Mouse (Mus musculus) MEL (cell line): ENCODE results near the gene Med13l. TPM values are rescaled to one million over a fixed set of nuclear protein-coding genes. Genes with fewer than 3 reads are reported as not detected.
A peak's percentile ranks its signal among the peaks of the same experiment; 100 is the strongest.

Experiments used
- DNase-seq: peaks from one replicate; pipeline ENCODE4 v3.0.0; 2011; ENCODE audit warnings: low read depth, low spot score
- H3K27ac ChIP-seq: 2 replicates; pipeline ENCODE4 v1.5.1; 2012; ENCODE audit warnings: low read depth, mild to moderate bottlenecking, control low read depth, low read length, moderate library complexity; ENCODE audit not compliant: control insufficient read depth
- H3K27me3 ChIP-seq, 2 experiments: fragments of 150-350 bp in 1 of 2; sonication (generic) in 1 of 2; 2 replicates each; pipeline ENCODE4 v1.6.1; 2012; ENCODE audit warnings: low read length in 2 of 2, mild to moderate bottlenecking in 2 of 2, improper control_type of control experiment in 1 of 2, moderate library complexity in 1 of 2; ENCODE audit not compliant: insufficient read depth in 2 of 2, control insufficient read depth in 1 of 2
- H3K36me3 ChIP-seq, 2 experiments: 2 replicates each; pipeline ENCODE4 v1.6.1; 2012 to 2014; ENCODE audit warnings: low read length in 2 of 2, improper control_type of control experiment in 1 of 2, inconsistent platforms in 1 of 2, mild to moderate bottlenecking in 1 of 2; ENCODE audit not compliant: insufficient read depth in 2 of 2, control insufficient read depth in 1 of 2
- H3K4me1 ChIP-seq, 2 experiments: fragments of 150-350 bp in 1 of 2; sonication (generic) in 1 of 2; 2 replicates each; pipeline ENCODE4 v1.6.1; 2012; ENCODE audit warnings: low read length in 2 of 2, improper control_type of control experiment in 1 of 2, mild to moderate bottlenecking in 1 of 2; ENCODE audit not compliant: insufficient read depth in 2 of 2, control insufficient read depth in 1 of 2
- H3K4me3 ChIP-seq, 2 experiments: fragments of 150-350 bp in 1 of 2; sonication (generic) in 1 of 2; 2 replicates each; pipeline ENCODE4 v1.5.1; 2012; ENCODE audit warnings: low read depth in 2 of 2, low read length in 2 of 2, mild to moderate bottlenecking in 2 of 2, moderate library complexity in 2 of 2, control low read depth in 1 of 2, improper control_type of control experiment in 1 of 2; ENCODE audit not compliant: control insufficient read depth in 1 of 2, insufficient read depth in 1 of 2
- H3K79me2 ChIP-seq: 2 replicates; pipeline ENCODE4 v1.6.1; 2012; ENCODE audit warnings: mild to moderate bottlenecking, low read length, moderate library complexity; ENCODE audit not compliant: control insufficient read depth, poor library complexity, insufficient read depth
- H3K9ac ChIP-seq: 2 replicates; pipeline ENCODE4 v1.6.1; 2012; ENCODE audit warnings: low read depth, mild to moderate bottlenecking, control low read depth, low read length, moderate library complexity; ENCODE audit not compliant: control insufficient read depth, poor library complexity, severe bottlenecking
- H3K9me3 ChIP-seq: fragments of 150-350 bp; sonication (generic); replicated peaks from 2 replicates; pipeline ENCODE4 v1.6.1; 2012; ENCODE audit warnings: mild to moderate bottlenecking, low read length, improper control_type of control experiment, moderate library complexity; ENCODE audit not compliant: insufficient read depth
- CHD1 ChIP-seq: IDR thresholded peaks from 2 replicates; pipeline ENCODE4 v1.6.1; 2012; ENCODE audit warnings: low read depth, mild to moderate bottlenecking, inconsistent platforms, low read length, improper control_type of control experiment
- CTCF ChIP-seq, 3 experiments: IDR thresholded peaks in 2 of 3; conservative IDR thresholded peaks in 1 of 3; 2 replicates each; pipeline ENCODE4 v1.5.1; 2011 to 2012; ENCODE audit warnings: low read length in 3 of 3, low read depth in 2 of 3, mild to moderate bottlenecking in 2 of 3, improper control_type of control experiment in 1 of 3, inconsistent platforms in 1 of 3, mixed read lengths in 1 of 3, moderate library complexity in 1 of 3; ENCODE audit not compliant: control insufficient read depth in 1 of 3, insufficient read depth in 1 of 3, poor library complexity in 1 of 3, severe bottlenecking in 1 of 3
- ELF1 ChIP-seq: IDR thresholded peaks from 2 replicates; pipeline ENCODE4 v1.6.1; 2014; ENCODE audit warnings: low read depth, mild to moderate bottlenecking, inconsistent platforms, low read length, improper control_type of control experiment, moderate library complexity
- KAT2A ChIP-seq: conservative IDR thresholded peaks from 2 replicates; pipeline ENCODE4 v1.6.1; 2012; ENCODE audit warnings: low read depth, low read length, improper control_type of control experiment, inconsistent platforms
- MXI1 ChIP-seq: IDR thresholded peaks from 2 replicates; pipeline ENCODE4 v1.6.1; 2011; ENCODE audit warnings: mild to moderate bottlenecking, low read depth, low read length, improper control_type of control experiment
- MYB ChIP-seq: IDR thresholded peaks from 2 replicates; pipeline ENCODE4 v1.6.1; 2011; ENCODE audit warnings: mild to moderate bottlenecking, low read depth, low read length, improper control_type of control experiment
- MYC ChIP-seq: IDR thresholded peaks from 2 replicates; pipeline ENCODE4 v1.6.1; 2011; ENCODE audit warnings: low read depth, mild to moderate bottlenecking, low read length, improper control_type of control experiment, moderate library complexity
- NELFE ChIP-seq: IDR thresholded peaks from 2 replicates; pipeline ENCODE4 v1.6.1; 2011; ENCODE audit warnings: low read depth, low read length, improper control_type of control experiment
- NRF1 ChIP-seq: IDR thresholded peaks from 2 replicates; pipeline ENCODE4 v1.6.1; 2014; ENCODE audit warnings: low read depth, mild to moderate bottlenecking, inconsistent platforms, low read length, improper control_type of control experiment, moderate library complexity; ENCODE audit not compliant: poor library complexity, insufficient read depth, severe bottlenecking
- RAD21 ChIP-seq: IDR thresholded peaks from 2 replicates; pipeline ENCODE4 v1.6.1; 2011; ENCODE audit warnings: mild to moderate bottlenecking, low read depth, low read length, improper control_type of control experiment
- SIN3A ChIP-seq: IDR thresholded peaks from 2 replicates; pipeline ENCODE4 v1.6.1; 2012; ENCODE audit warnings: low read length, improper control_type of control experiment, inconsistent platforms
- SMC3 ChIP-seq: IDR thresholded peaks from 2 replicates; pipeline ENCODE4 v1.6.1; 2011; ENCODE audit warnings: low read depth, low read length, improper control_type of control experiment
- TBP ChIP-seq: IDR thresholded peaks from 2 replicates; pipeline ENCODE4 v1.8.0; 2011; ENCODE audit warnings: low read depth, low read length, improper control_type of control experiment
- UBTF ChIP-seq: IDR thresholded peaks from 2 replicates; pipeline ENCODE4 v1.6.1; 2012; ENCODE audit warnings: low read depth, mild to moderate bottlenecking, inconsistent platforms, low read length, improper control_type of control experiment, moderate library complexity, borderline replicate concordance; ENCODE audit not compliant: insufficient read depth
- ZC3H11A ChIP-seq: IDR thresholded peaks from 2 replicates; pipeline ENCODE4 v1.6.1; 2012; ENCODE audit warnings: low read depth, mild to moderate bottlenecking, inconsistent platforms, low read length, improper control_type of control experiment
- ZNF384 ChIP-seq: IDR thresholded peaks from 2 replicates; pipeline ENCODE4 v1.6.1; 2012; ENCODE audit warnings: low read depth, mild to moderate bottlenecking, inconsistent platforms, low read length, improper control_type of control experiment
- polyA plus RNA-seq, 2 experiments: library from polyadenylated mRNA; stranded (reverse) in 1 of 2; unstranded in 1 of 2; fragments of >175 nt in 1 of 2; fragments of >200 nt in 1 of 2; gene quantifications; 2 replicates each; pipeline versions ENCODE4 v1.2.1 to v1.2.4; 2012; ENCODE audit warnings: low replicate concordance in 2 of 2, low read depth in 1 of 2; ENCODE audit not compliant: insufficient read length in 2 of 2, insufficient read depth in 1 of 2, missing spikeins in 1 of 2
- total RNA-seq: library from RNA; depleted of rRNA; stranded (reverse); fragments of 300-350 nt; gene quantifications from 2 replicates; pipeline ENCODE4 v1.2.3, GENCODE M21; 2012

Med13l gene
- total and polyA plus RNA-seq, 3 experiments = 13.4 to 16.1 TPM; not detected in 1

DNA sequence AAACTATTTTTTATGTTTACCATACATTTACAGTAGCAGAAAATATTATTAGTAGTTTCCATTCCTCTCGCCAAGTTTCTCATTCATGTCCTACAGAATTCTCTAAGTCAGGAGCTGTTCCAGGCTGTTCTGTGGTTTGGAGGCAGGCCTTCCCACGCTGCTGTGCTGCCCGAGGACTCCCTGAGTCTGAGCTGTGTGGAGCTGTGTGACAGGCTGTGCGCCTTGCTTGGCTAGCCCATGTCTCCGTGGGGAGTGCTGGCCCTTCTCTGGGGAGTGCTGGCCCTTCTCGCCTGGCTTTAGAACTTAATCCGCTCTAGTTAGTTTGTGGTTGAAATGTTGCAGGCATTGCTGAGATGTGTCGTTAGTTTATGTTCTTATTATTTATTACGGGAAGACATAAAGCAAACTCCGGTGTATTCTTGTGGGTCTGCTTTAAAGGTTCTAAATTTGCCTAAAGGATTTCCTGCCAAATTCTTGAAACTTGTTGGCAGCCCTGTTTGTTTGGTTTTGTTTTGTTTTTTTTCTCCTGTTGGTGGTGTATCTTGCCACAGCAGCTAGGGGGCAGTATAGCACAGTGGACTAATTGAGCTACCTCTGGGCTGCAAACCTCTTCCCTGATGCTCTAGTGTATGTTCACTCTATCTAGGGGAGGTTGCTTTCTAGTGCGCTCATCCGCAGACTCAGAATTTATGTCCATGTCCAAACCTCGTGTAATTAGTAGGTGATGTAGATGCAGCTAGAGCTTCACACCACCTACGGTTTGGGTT is 34.2 kb downstream of the Med13l start (continued):
- TF ChIP-seq CHD1 (no peak), ZC3H11A (peak; percentile 68)

DNA sequence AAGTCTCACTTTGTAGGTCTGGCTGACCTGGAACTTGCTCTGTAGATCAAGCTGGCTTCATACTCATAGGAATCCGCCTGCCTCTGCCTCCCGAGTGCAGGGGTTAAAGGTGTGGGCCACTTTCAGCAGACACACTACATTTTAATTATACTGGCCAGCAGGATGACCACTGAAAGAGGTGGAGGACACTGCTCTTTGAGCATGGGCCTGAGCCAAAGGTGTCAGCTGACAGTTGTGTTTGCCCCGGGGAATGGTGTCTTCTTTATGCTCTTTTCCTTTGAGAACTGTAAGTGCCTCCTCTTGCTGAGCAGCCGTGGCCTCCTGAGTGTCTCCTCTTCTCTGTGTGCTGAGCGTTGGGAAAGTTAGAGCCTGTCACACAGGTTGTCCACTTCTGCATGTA is 35.4 kb downstream of the Med13l start:
- H3K4me1 ChIP-seq = no peaks in the 10 kb centered on the region; a peak in 1 of 4 replicates
- H3K36me3 ChIP-seq = peaks cover 0 to 2% of the 10 kb centered on the region in 2 experiments; a peak in 1 of 4 replicates
- DNase-seq = no peak
- H3K27me3 ChIP-seq = no peaks in the 10 kb centered on the region
- peaks cover 31% of the 10 kb centered on the region for H3K79me2 ChIP-seq
- no peaks in the 10 kb centered on the region for H3K9me3 ChIP-seq
- TF ChIP-seq ZNF384 = no peak
- TF ChIP-seq MYB = no peak
- no peak for TF ChIP-seq UBTF
- TF ChIP-seq CTCF (IDR thresholded peaks at IDR 0.05 in 2 of 3, conservative IDR thresholded peaks at IDR 0.05 in 1 of 3; ENCODE audit: control insufficient read depth in 1 of 3, insufficient read depth in 1 of 3, low read depth in 2 of 3, low read length in 3 of 3, poor library complexity in 1 of 3, severe bottlenecking in 1 of 3) = no peak
- TF ChIP-seq ELF1 = no peak
- no peak for TF ChIP-seq SIN3A
- TF ChIP-seq SMC3 = no peak
- no peak for TF ChIP-seq KAT2A
- no peak overlapping the region for H3K27ac ChIP-seq
- H3K9ac ChIP-seq = no peak overlapping the region
- H3K4me3 ChIP-seq = no peak overlapping the region

GRCm38 (mm10) chr5:118596452-118597092 is 36.1 kb downstream of the Med13l start:
- peaks cover 0 to 2% of the 10 kb centered on the region in 2 experiments; a peak in 1 of 4 replicates for H3K36me3 ChIP-seq

More at GRCm38 (mm10) chr5:118596452-118597092, 36.1 kb downstream of the Med13l start:
- H3K4me1 ChIP-seq = no peaks in the 10 kb centered on the region
- no peak for DNase-seq
- no peak overlapping the region for H3K27ac ChIP-seq
- no peak for TF ChIP-seq MYC
- TF ChIP-seq ELF1 = no peak
- TF ChIP-seq MXI1 = no peak
- no peak for TF ChIP-seq NRF1
- TF ChIP-seq NELFE = no peak
- TF ChIP-seq UBTF = no peak
- no peak for TF ChIP-seq TBP
- TF ChIP-seq RAD21 = no peak
- no peak overlapping the region for H3K9ac ChIP-seq
- no peaks in the 10 kb centered on the region for H3K9me3 ChIP-seq
- H3K27me3 ChIP-seq = no peaks in the 10 kb centered on the region
- H3K79me2 ChIP-seq = peaks cover 28% of the 10 kb centered on the region
- H3K4me3 ChIP-seq = no peak overlapping the region
